In genomic region chr1:81209536-81209935, GRCm38 (mm10) we compare ENCODE assay signal across 9 mouse cellular contexts.
"Had no signal": no experiment of that assay in that cellular context is flagged by ENCODE, and none has a peak within 500 bp of the region (broad histone marks: within the 10 kb centered on the region; RNA-seq: fewer than 3 reads in every experiment).

No protein-coding gene starts in this region.

- DNase-seq: lung, postnatal 14 days; lung, postnatal 36 days; right cerebral cortex, postnatal 14 days; thymus, adult 2 months; thymus, postnatal 25 days; thymus, postnatal 4 days had no signal

- ATAC-seq: lung, postnatal 0 days; midbrain, embryonic 13.5 days; midbrain, embryonic 15.5 days had no signal
